Mouse (Mus musculus): ENCODE results near the gene Gm14393. TPM values are rescaled to one million over a fixed set of nuclear protein-coding genes. Genes with fewer than 3 reads are reported as not detected.
"Not testable (repeated sequence)": the region's sequence is repeated elsewhere in the genome, so short reads cannot be mapped to it uniquely, and the experiment has no call there.

The Gm14393 gene
- 0.99 and 1.8 TPM in 2 replicates for polyA plus RNA-seq (2011; ENCODE audit: insufficient read length, low read depth, missing spikeins)

- H3K4me1 ChIP-seq (ENCODE audit: control insufficient read depth, insufficient read depth, low read length); H3K4me3 ChIP-seq (ENCODE audit: insufficient read depth, low read length); H3K27ac ChIP-seq (ENCODE audit: insufficient read depth, low read length): not testable (repeated sequence)
These were observed at the start of gene Gm14393 for GRCm38 (mm10) chr2:175067681-175068261. Gm14393 (minus strand) TSS chr2:175067781.

DNA sequence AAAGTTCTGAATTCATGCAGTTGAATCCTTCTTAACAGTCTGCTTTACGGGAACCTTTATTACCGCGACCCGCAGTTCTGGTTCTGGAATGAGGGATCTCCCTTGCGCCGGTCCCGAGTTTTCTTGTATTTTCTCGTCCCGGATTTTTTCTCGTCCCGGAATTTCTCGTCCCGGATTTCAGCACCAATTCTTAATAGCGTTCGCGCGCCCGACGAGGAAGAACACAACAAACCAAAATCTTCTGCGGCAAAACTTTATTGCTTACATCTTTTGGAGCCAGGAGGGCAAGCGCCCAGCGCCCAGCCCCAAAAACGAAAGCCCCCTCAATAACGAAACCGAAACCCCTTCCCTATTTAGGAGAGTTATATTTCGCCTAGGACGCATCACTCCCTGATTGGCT is 23.3 kb downstream of the Gm14393 start:
- not testable (repeated sequence) for H3K4me1 ChIP-seq (ENCODE audit: control insufficient read depth, insufficient read depth, low read length); H3K4me3 ChIP-seq (ENCODE audit: insufficient read depth, low read length); H3K27ac ChIP-seq (ENCODE audit: insufficient read depth, low read length)

Other genes with a start within 250 kb of the Gm14393 start
- 0.72 and 1.2 TPM in 2 replicates for gene Gm14444, start 57.5 kb downstream of the Gm14393 start, polyA plus RNA-seq (2011; ENCODE audit: insufficient read length, low read depth, missing spikeins)
- 19.8 and 25.6 TPM in 2 replicates for gene Gm14399, start 74.2 kb upstream of the Gm14393 start, polyA plus RNA-seq (2011; ENCODE audit: insufficient read length, low read depth, missing spikeins)
- 0.38 and 0.49 TPM in 2 replicates for gene Gm14443, start 108.1 kb upstream of the Gm14393 start, polyA plus RNA-seq (2011; ENCODE audit: insufficient read length, low read depth, missing spikeins)
- 18.3 and 19.5 TPM in 2 replicates for gene Gm14391, start 139.1 kb upstream of the Gm14393 start, polyA plus RNA-seq (2011; ENCODE audit: insufficient read length, low read depth, missing spikeins)
- 6.3 and 7.2 TPM in 2 replicates for gene Gm14440, start 207.3 kb upstream of the Gm14393 start, polyA plus RNA-seq (2011; ENCODE audit: insufficient read length, low read depth, missing spikeins)